Mouse (Mus musculus) bone marrow, adult 2 months (tissue): ENCODE results near the gene Foxa3.

Source experiments
- CTCF ChIP-seq: fragments of 200-500 bp; IDR thresholded peaks from 2 replicates; pipeline ENCODE4 v1.5.1; 2011; ENCODE audit warnings: low read length, control low read depth; ENCODE audit not compliant: control insufficient read depth, insufficient read depth
- POLR2A ChIP-seq: fragments of 200-500 bp; IDR thresholded peaks from 2 replicates; pipeline ENCODE4 v1.6.1; 2011; ENCODE audit warnings: low read depth, mild to moderate bottlenecking, control low read depth, low read length, borderline replicate concordance; ENCODE audit not compliant: control insufficient read depth

- TF ChIP-seq CTCF (no peak), POLR2A (no peak)
Measured at GRCm38 (mm10) chr7:19067935-19068334, 44.6 kb upstream of the Foxa3 start.
